Mouse (Mus musculus) embryonic fibroblast, embryonic 13.5 days (primary cell): ENCODE data around the gene Gm28051. TPM values are rescaled to one million over a fixed set of nuclear protein-coding genes. Genes with fewer than 3 reads are reported as not detected.
A peak's percentile ranks its signal among the peaks of the same experiment; 100 is the strongest.

ENCODE experiments used
- H3K27ac ChIP-seq: 2 replicates; pipeline ENCODE4 v1.5.1; 2012; ENCODE audit warnings: low read length, control low read depth, inconsistent platforms; ENCODE audit not compliant: insufficient read depth
- H3K4me1 ChIP-seq: 2 replicates; pipeline ENCODE4 v1.6.1; 2011; ENCODE audit warnings: low read length; ENCODE audit not compliant: control insufficient read depth, insufficient read depth
- H3K4me3 ChIP-seq: 2 replicates; pipeline ENCODE4 v1.5.1; 2011; ENCODE audit warnings: mild to moderate bottlenecking, control low read depth, low read length; ENCODE audit not compliant: insufficient read depth
- CTCF ChIP-seq: IDR thresholded peaks from 2 replicates; pipeline ENCODE4 v1.5.1; 2011; ENCODE audit warnings: mild to moderate bottlenecking, control low read depth, low read length, moderate library complexity, borderline replicate concordance; ENCODE audit not compliant: insufficient read depth
- POLR2A ChIP-seq: IDR thresholded peaks from 2 replicates; pipeline ENCODE4 v1.6.1; 2011; ENCODE audit warnings: low read depth, mild to moderate bottlenecking, control low read depth, low read length, moderate library complexity
- polyA plus RNA-seq: library from polyadenylated mRNA; stranded (reverse); fragments of >200 nt; gene quantifications from 2 replicates; pipeline ENCODE4 v1.2.4, GENCODE M21; 2011; ENCODE audit warnings: low read depth; ENCODE audit not compliant: missing spikeins, insufficient read length

Gm28051 gene
- polyA plus RNA-seq, 1 experiment: not detected

GRCm38 (mm10) chr12:102743589-102744574, 13.7 kb downstream of the Gm28051 start, which contains the start of the genes Moap1 and Tmem251:
TSS of gene Moap1 (minus strand) at chr12:102743661.
TSS of gene Tmem251 (plus strand) at chr12:102743762.
- TF ChIP-seq CTCF (no peak), POLR2A (peak; percentile 77; the same call in 1 of the 2 replicates)

GRCm38 (mm10) chr12:102743036-102743588, 14.5 kb downstream of the Gm28051 start:
- H3K27ac ChIP-seq: peak overlapping the region; percentile 71
- TF ChIP-seq POLR2A (no peak), CTCF (no peak)
- peaks cover 5% of the 10 kb centered on the region; the same call in 1 of the 2 replicates for H3K4me1 ChIP-seq
- peak overlapping the region; percentile 93 for H3K4me3 ChIP-seq

More at GRCm38 (mm10) chr12:102743589-102744574, 13.7 kb downstream of the Gm28051 start, which contains the start of the genes Moap1 and Tmem251:
- peaks cover 5% of the 10 kb centered on the region; the same call in 1 of the 2 replicates for H3K4me1 ChIP-seq
- H3K4me3 ChIP-seq: peak within 1 kb of the TSS; percentile 97
- peak within 1 kb of the TSS; percentile 79 for H3K27ac ChIP-seq

DNA sequence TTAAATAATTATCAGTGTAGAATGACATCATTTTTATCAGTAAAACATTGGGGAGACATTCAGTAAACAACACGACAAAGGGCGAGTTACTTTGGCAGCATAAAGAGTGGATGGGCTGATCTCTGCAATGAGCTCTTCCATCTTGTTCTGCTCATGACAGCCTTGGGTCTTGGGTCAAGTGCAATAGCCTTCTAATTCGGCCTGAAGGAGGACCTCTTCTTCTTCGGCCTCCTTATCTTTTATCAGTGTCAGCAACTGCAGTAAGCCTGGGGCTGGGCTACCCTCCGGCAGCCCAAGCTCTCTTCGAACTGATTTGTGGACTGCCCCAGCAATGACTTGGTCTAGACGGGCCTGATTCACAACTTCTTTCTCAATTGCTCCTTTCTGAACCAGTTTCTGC, 15.5 kb downstream of the Gm28051 start:
- Histone ChIP-seq H3K27ac (no peak overlapping the region), H3K4me1 (peaks cover 5% of the 10 kb centered on the region; the same call in 1 of the 2 replicates), H3K4me3 (no peak overlapping the region)
- TF ChIP-seq POLR2A (no peak), CTCF (no peak)

- Histone ChIP-seq H3K4me3 (no peak overlapping the region), H3K27ac (no peak overlapping the region), H3K4me1 (peaks cover 5% of the 10 kb centered on the region; the same call in 1 of the 2 replicates)
- no peak for TF ChIP-seq POLR2A
- no peak for TF ChIP-seq CTCF
These were observed 17.3 kb downstream of the Gm28051 start for GRCm38 (mm10) chr12:102740285-102740684.

DNA sequence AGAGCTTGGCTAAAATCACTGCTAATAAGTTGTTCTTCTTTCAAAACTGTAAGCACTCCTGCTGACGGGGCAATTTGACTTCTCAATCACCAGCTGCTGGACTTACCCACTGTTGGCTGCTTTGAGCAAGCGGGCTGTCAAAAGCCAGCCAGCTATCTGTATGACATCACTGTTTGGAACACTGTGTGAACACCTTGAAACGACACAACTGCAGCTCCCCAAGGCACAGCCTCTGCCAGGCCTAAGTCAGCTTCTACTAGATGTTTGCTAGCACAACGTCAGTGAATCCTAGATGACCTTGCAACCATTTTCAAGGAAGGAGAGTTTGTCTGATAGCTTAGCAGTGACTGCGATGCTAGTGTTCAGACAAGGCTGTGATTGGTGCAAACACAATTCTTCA, 18.5 kb downstream of the Gm28051 start:
- H3K4me3 ChIP-seq: no peak overlapping the region
- H3K4me1 ChIP-seq: no peaks in the 10 kb centered on the region; the same call in 1 of the 2 replicates
- TF ChIP-seq POLR2A (no peak), CTCF (no peak)
- H3K27ac ChIP-seq: no peak overlapping the region

DNA sequence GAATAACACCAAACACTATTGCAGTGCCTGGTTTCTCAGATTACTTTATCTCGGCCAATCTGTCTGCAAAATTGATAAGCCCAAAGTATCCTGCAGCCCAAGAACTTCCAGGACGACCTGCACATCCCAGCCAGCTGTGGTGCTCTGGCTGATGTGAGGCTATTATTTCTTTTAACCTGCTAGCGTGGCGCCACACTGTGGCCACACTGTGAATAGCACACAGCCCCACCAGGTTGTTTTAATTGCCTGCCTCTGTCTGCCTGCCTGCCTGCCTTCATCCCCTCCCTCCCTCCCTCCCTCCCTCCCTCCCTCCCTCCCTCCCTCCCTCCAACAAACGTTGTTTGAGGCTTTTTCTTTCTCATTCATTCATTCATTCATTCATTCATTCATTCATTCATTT, 24.2 kb downstream of the Gm28051 start:
- no peaks in the 10 kb centered on the region; the same call in none of the 2 replicates for H3K4me1 ChIP-seq
- H3K4me3 ChIP-seq: no peak overlapping the region
- TF ChIP-seq POLR2A (no peak), CTCF (peak; percentile 59)
- no peak overlapping the region for H3K27ac ChIP-seq

- H3K4me3 ChIP-seq: no peak overlapping the region
- H3K27ac ChIP-seq: peak overlapping the region; percentile 42
- no peak for TF ChIP-seq POLR2A
- H3K4me1 ChIP-seq: no peaks in the 10 kb centered on the region; the same call in none of the 2 replicates
These were observed 26.6 kb downstream of the Gm28051 start for GRCm38 (mm10) chr12:102730798-102731619.

GRCm38 (mm10) chr12:102729855-102730797, 27.4 kb downstream of the Gm28051 start:
- TF ChIP-seq POLR2A (no peak), CTCF (no peak)
- Histone ChIP-seq H3K27ac (peak overlapping the region; percentile 42), H3K4me3 (no peak overlapping the region), H3K4me1 (no peaks in the 10 kb centered on the region; the same call in none of the 2 replicates)
